Mouse (Mus musculus) heart, embryonic 14.5 days (tissue): ENCODE results near the gene Lrcol1. TPM values are rescaled to one million over a fixed set of nuclear protein-coding genes. Genes with fewer than 3 reads are reported as not detected.

ENCODE experiments used
- ATAC-seq: fragments of 200-750 bp; cut with Nextera tagmentation; 2 replicates; pipeline ENCODE4 v1.8.0; 2017; ENCODE audit warnings: low read depth, moderate TSS enrichment; ENCODE audit not compliant: insufficient number of reproducible peaks, insufficient read depth, low FRiP score
- H3K27ac ChIP-seq, 2 experiments: fragments of 200-500 bp in 1 of 2; fragments of 300-500 bp in 1 of 2; sonication (generic) in 1 of 2; replicated peaks in 1 of 2; 2 replicates each; pipeline ENCODE4 v1.5.1; 2012 to 2014; ENCODE audit warnings: low read depth in 2 of 2, low read length in 2 of 2, control low read depth in 1 of 2, mild to moderate bottlenecking in 1 of 2, mixed read lengths in 1 of 2; ENCODE audit not compliant: control insufficient read depth in 1 of 2, insufficient read depth in 1 of 2
- H3K27me3 ChIP-seq: fragments of 300-500 bp; sonication (generic); 2 replicates; pipeline ENCODE4 v1.6.1; 2014; ENCODE audit warnings: mild to moderate bottlenecking, low read length, control low read depth; ENCODE audit not compliant: control insufficient read depth, insufficient read depth
- H3K36me3 ChIP-seq: fragments of 300-500 bp; sonication (generic); 2 replicates; pipeline ENCODE4 v1.6.1; 2014; ENCODE audit warnings: mild to moderate bottlenecking, control low read depth, low read length, mixed read lengths; ENCODE audit not compliant: control insufficient read depth, insufficient read depth
- H3K4me1 ChIP-seq, 2 experiments: fragments of 200-500 bp in 1 of 2; fragments of 300-500 bp in 1 of 2; sonication (generic) in 1 of 2; 2 replicates each; pipeline ENCODE4 v1.6.1; 2012 to 2014; ENCODE audit warnings: low read length in 2 of 2, control low read depth in 1 of 2, mixed read lengths in 1 of 2; ENCODE audit not compliant: control insufficient read depth in 2 of 2, insufficient read depth in 2 of 2
- H3K4me2 ChIP-seq: fragments of 300-500 bp; sonication (generic); 2 replicates; pipeline ENCODE4 v1.6.1; 2014; ENCODE audit warnings: mild to moderate bottlenecking, low read length
- H3K4me3 ChIP-seq, 2 experiments: fragments of 200-500 bp in 1 of 2; fragments of 300-500 bp in 1 of 2; sonication (generic) in 1 of 2; 2 replicates each; pipeline ENCODE4 v1.5.1; 2012 to 2014; ENCODE audit warnings: low read length in 2 of 2, mild to moderate bottlenecking in 2 of 2, control low read depth in 1 of 2, low read depth in 1 of 2, moderate library complexity in 1 of 2; ENCODE audit not compliant: control insufficient read depth in 1 of 2, insufficient read depth in 1 of 2
- H3K9ac ChIP-seq: fragments of 300-500 bp; sonication (generic); 2 replicates; pipeline ENCODE4 v1.6.1; 2014; ENCODE audit warnings: mild to moderate bottlenecking, low read length
- H3K9me3 ChIP-seq: fragments of 300-500 bp; sonication (generic); 2 replicates; pipeline ENCODE4 v1.6.1; 2016; ENCODE audit warnings: low read length, control low read depth; ENCODE audit not compliant: control insufficient read depth
- WGBS: fragments of 180-500 bp; shearing (Covaris S2); extraction: QIAGEN DNeasy Blood & Tissue Kit; methylation state at CpG from one replicate; pipeline ENCODE4 v1.1.7; 2014; 5-methylcytosine and 5-hydroxymethylcytosine counted together
- polyA plus RNA-seq: library from polyadenylated mRNA; unstranded; fragments of >200 nt; fragmentation: Nextera tagmentation; extraction: Ambion mirVana; gene quantifications from 2 replicates; pipeline ENCODE4 v1.2.1, GENCODE M21; 2014

Lrcol1 gene
- polyA plus RNA-seq, 1 experiment from 2014 or later = not detected

GRCm38 (mm10) chr5:110386371-110387330, 42.1 kb downstream of the Lrcol1 start:
- WGBS = under 1% methylated on average over 90 of the region's 90 CpGs

GRCm38 (mm10) chr5:110387332-110387731, 42.8 kb downstream of the Lrcol1 start:
- H3K4me2 ChIP-seq = peak overlapping the region; percentile 93
- peak overlapping the region; percentile 62 to 75 for H3K4me3 ChIP-seq
- WGBS = 20% methylated on average over 8 of the region's 8 CpGs
- H3K27ac ChIP-seq = no peak overlapping the region
- H3K4me1 ChIP-seq = peaks cover 10 to 22% of the 10 kb centered on the region in 2 experiments
- no peak for ATAC-seq
- peak overlapping the region; percentile 75 for H3K9ac ChIP-seq
- H3K9me3 ChIP-seq = no peaks in the 10 kb centered on the region
- no peaks in the 10 kb centered on the region for H3K36me3 ChIP-seq
- no peaks in the 10 kb centered on the region for H3K27me3 ChIP-seq

More at GRCm38 (mm10) chr5:110386371-110387330, 42.1 kb downstream of the Lrcol1 start:
- Histone ChIP-seq H3K4me1 (peaks cover 10 to 22% of the 10 kb centered on the region in 2 experiments), H3K9me3 (no peaks in the 10 kb centered on the region), H3K4me3 (peak overlapping the region; percentile 62 to 75), H3K4me2 (peak overlapping the region; percentile 93), H3K27ac (no peak overlapping the region), H3K36me3 (no peaks in the 10 kb centered on the region), H3K9ac (peak overlapping the region; percentile 75), H3K27me3 (no peaks in the 10 kb centered on the region)
- peak; percentile 80 for ATAC-seq

- H3K4me1 ChIP-seq = peaks cover 10 to 18% of the 10 kb centered on the region in 2 experiments
- no peak overlapping the region for H3K4me3 ChIP-seq
- H3K4me2 ChIP-seq = no peak overlapping the region
- no peaks in the 10 kb centered on the region for H3K36me3 ChIP-seq
- H3K9me3 ChIP-seq = no peaks in the 10 kb centered on the region
- 86% methylated on average over 4 of the region's 4 CpGs for WGBS
- H3K9ac ChIP-seq = no peak overlapping the region
- H3K27ac ChIP-seq = no peak overlapping the region
- ATAC-seq = no peak
- no peaks in the 10 kb centered on the region for H3K27me3 ChIP-seq
Observed at GRCm38 (mm10) chr5:110390631-110391030, 46.1 kb downstream of the Lrcol1 start.

GRCm38 (mm10) chr5:110392727-110393126, 48.2 kb downstream of the Lrcol1 start:
- Histone ChIP-seq H3K4me1 (peaks cover 5 to 11% of the 10 kb centered on the region in 2 experiments), H3K4me3 (no peak overlapping the region), H3K27me3 (no peaks in the 10 kb centered on the region), H3K9ac (no peak overlapping the region), H3K9me3 (no peaks in the 10 kb centered on the region), H3K4me2 (no peak overlapping the region), H3K27ac (no peak overlapping the region), H3K36me3 (no peaks in the 10 kb centered on the region)
- ATAC-seq = no peak
- WGBS = 79% methylated on average over 5 of the region's 5 CpGs

- 88% methylated on average over 5 of the region's 5 CpGs for WGBS
- Histone ChIP-seq H3K36me3 (no peaks in the 10 kb centered on the region), H3K9ac (no peak overlapping the region), H3K4me1 (peaks cover 2% of the 10 kb centered on the region in 2 experiments; a peak in 2 of 4 replicates), H3K4me2 (no peak overlapping the region), H3K9me3 (no peaks in the 10 kb centered on the region), H3K4me3 (no peak overlapping the region), H3K27ac (no peak overlapping the region), H3K27me3 (no peaks in the 10 kb centered on the region)
- no peak for ATAC-seq
Observed at GRCm38 (mm10) chr5:110395006-110395661, 50.6 kb downstream of the Lrcol1 start.

GRCm38 (mm10) chr5:110401101-110401500, 56.6 kb downstream of the Lrcol1 start:
- Histone ChIP-seq H3K27me3 (no peaks in the 10 kb centered on the region), H3K9ac (no peak overlapping the region), H3K4me3 (no peak overlapping the region), H3K9me3 (no peaks in the 10 kb centered on the region), H3K4me2 (no peak overlapping the region), H3K4me1 (peaks cover 7 to 19% of the 10 kb centered on the region in 2 experiments), H3K36me3 (no peaks in the 10 kb centered on the region), H3K27ac (no peak overlapping the region)
- 93% methylated on average over 8 of the region's 8 CpGs for WGBS
- ATAC-seq = no peak

GRCm38 (mm10) chr5:110402557-110402956, 58.0 kb downstream of the Lrcol1 start:
- 96% methylated on average over 2 of the region's 2 CpGs for WGBS
- H3K4me2 ChIP-seq = no peak overlapping the region
- no peak for ATAC-seq
- no peak overlapping the region for H3K9ac ChIP-seq
- H3K27me3 ChIP-seq = no peaks in the 10 kb centered on the region
- no peaks in the 10 kb centered on the region for H3K9me3 ChIP-seq
- H3K4me3 ChIP-seq = no peak overlapping the region
- peaks cover 14 to 27% of the 10 kb centered on the region in 2 experiments for H3K4me1 ChIP-seq
- no peak overlapping the region for H3K27ac ChIP-seq
- no peaks in the 10 kb centered on the region for H3K36me3 ChIP-seq
